Mouse (Mus musculus): Measurements from ENCODE around the gene Rpl36. TPM values are rescaled to one million over a fixed set of nuclear protein-coding genes. Genes with fewer than 3 reads are reported as not detected.

Gene Rpl36
- polyA plus RNA-seq (2012; fragmentation: generic; extraction: Trizol): 4,005 TPM
- long read RNA-seq, experiment 1, transcript Rpl36-201 (4 exons, 383 nt): major isoform, 570 of 611 reads
- long read RNA-seq, experiment 1, partial matches to known transcripts: 34 of 611 reads
- long read RNA-seq, experiment 1, other reads (novel, unspliced or antisense): 7 of 611 reads
- long read RNA-seq, experiment 2, transcript Rpl36-201 (4 exons, 383 nt): major isoform, 243 of 250 reads
- long read RNA-seq, experiment 2, partial matches to known transcripts: 5 of 250 reads
- long read RNA-seq, experiment 2, other reads (novel, unspliced or antisense): 2 of 250 reads

GRCm38 (mm10) chr17:56613236-56613844 lies at the start of gene Rpl36:
TSS of gene Rpl36 (plus strand) at chr17:56613416.
- TF ChIP-seq MYOG (IDR thresholded peaks at IDR 0.05; ENCODE audit: control insufficient read depth, extremely low read depth, insufficient read length) (no peak), CEBPB (IDR thresholded peaks at IDR 0.05; ENCODE audit: low read depth) (no peak), MAX (IDR thresholded peaks at IDR 0.05) (peak; percentile 75), CTCF (IDR thresholded peaks at IDR 0.05; ENCODE audit: control insufficient read depth, insufficient read depth, insufficient read length) (peak; percentile 93), MYOD1 (IDR thresholded peaks at IDR 0.05; ENCODE audit: control insufficient read depth, insufficient read length, low read depth) (no peak), FOSL1 (IDR thresholded peaks at IDR 0.05; ENCODE audit: insufficient read depth, low read length, poor library complexity, severe bottlenecking) (no peak)
- peaks cover 72% of the 10 kb centered on the region for H3K79me2 ChIP-seq (ENCODE audit: control insufficient read depth, insufficient read depth)

GRCm38 (mm10) chr17:56566293-56566692 lies 46.9 kb upstream of the Rpl36 start:
- Histone ChIP-seq H3K27me3 (ENCODE audit: control insufficient read depth, insufficient read depth, insufficient read length) (no peaks in the 10 kb centered on the region), H3K79me3 (ENCODE audit: low read depth) (no peaks in the 10 kb centered on the region), H3K79me2 (ENCODE audit: control insufficient read depth, insufficient read depth) (no peaks in the 10 kb centered on the region), H3ac (ENCODE audit: control insufficient read depth, insufficient read length, low read depth) (no peak overlapping the region), H3K4me3 (ENCODE audit: insufficient read depth, poor library complexity, severe bottlenecking) (no peak overlapping the region), H3K36me3 (ENCODE audit: control insufficient read depth, insufficient read depth) (peaks cover 94% of the 10 kb centered on the region)
- TF ChIP-seq MYOD1 (IDR thresholded peaks at IDR 0.05; ENCODE audit: control insufficient read depth, insufficient read length, low read depth) (no peak), FOSL1 (IDR thresholded peaks at IDR 0.05; ENCODE audit: insufficient read depth, low read length, poor library complexity, severe bottlenecking) (no peak), CTCF (IDR thresholded peaks at IDR 0.05; ENCODE audit: control insufficient read depth, insufficient read depth, insufficient read length) (no peak), USF1 (IDR thresholded peaks at IDR 0.05; ENCODE audit: low read depth) (no peak), MYOG (IDR thresholded peaks at IDR 0.05; ENCODE audit: control insufficient read depth, extremely low read depth, insufficient read length) (no peak), CEBPB (IDR thresholded peaks at IDR 0.05; ENCODE audit: low read depth) (no peak), MAX (IDR thresholded peaks at IDR 0.05) (no peak)

More at GRCm38 (mm10) chr17:56613236-56613844, at the start of gene Rpl36:
- H3K79me3 ChIP-seq (ENCODE audit: low read depth): peaks cover 40% of the 10 kb centered on the region
- H3ac ChIP-seq (ENCODE audit: control insufficient read depth, insufficient read length, low read depth): peak within 1 kb of the TSS; percentile 88
- H3K36me3 ChIP-seq (ENCODE audit: control insufficient read depth, insufficient read depth): peaks cover 44% of the 10 kb centered on the region
- no peaks in the 10 kb centered on the region for H3K27me3 ChIP-seq (ENCODE audit: control insufficient read depth, insufficient read depth, insufficient read length)
- H3K4me3 ChIP-seq (ENCODE audit: insufficient read depth, poor library complexity, severe bottlenecking): peak within 1 kb of the TSS; percentile 71

GRCm38 (mm10) chr17:56566918-56567317 lies 46.3 kb upstream of the Rpl36 start:
- H3K79me3 ChIP-seq (ENCODE audit: low read depth): no peaks in the 10 kb centered on the region
- H3K27me3 ChIP-seq (ENCODE audit: control insufficient read depth, insufficient read depth, insufficient read length): no peaks in the 10 kb centered on the region
- no peak overlapping the region for H3K4me3 ChIP-seq (ENCODE audit: insufficient read depth, poor library complexity, severe bottlenecking)
- H3ac ChIP-seq (ENCODE audit: control insufficient read depth, insufficient read length, low read depth): no peak overlapping the region
- H3K79me2 ChIP-seq (ENCODE audit: control insufficient read depth, insufficient read depth): no peaks in the 10 kb centered on the region
- TF ChIP-seq MYOG (IDR thresholded peaks at IDR 0.05; ENCODE audit: control insufficient read depth, extremely low read depth, insufficient read length) (no peak), FOSL1 (IDR thresholded peaks at IDR 0.05; ENCODE audit: insufficient read depth, low read length, poor library complexity, severe bottlenecking) (no peak), MAX (IDR thresholded peaks at IDR 0.05) (no peak), CEBPB (IDR thresholded peaks at IDR 0.05; ENCODE audit: low read depth) (no peak), MYOD1 (IDR thresholded peaks at IDR 0.05; ENCODE audit: control insufficient read depth, insufficient read length, low read depth) (no peak), USF1 (IDR thresholded peaks at IDR 0.05; ENCODE audit: low read depth) (no peak), CTCF (IDR thresholded peaks at IDR 0.05; ENCODE audit: control insufficient read depth, insufficient read depth, insufficient read length) (no peak)
- peaks cover 94% of the 10 kb centered on the region for H3K36me3 ChIP-seq (ENCODE audit: control insufficient read depth, insufficient read depth)

- H3K79me2 ChIP-seq (ENCODE audit: control insufficient read depth, insufficient read depth): no peaks in the 10 kb centered on the region
- no peak overlapping the region for H3ac ChIP-seq (ENCODE audit: control insufficient read depth, insufficient read length, low read depth)
- no peak overlapping the region for H3K4me3 ChIP-seq (ENCODE audit: insufficient read depth, poor library complexity, severe bottlenecking)
- H3K79me3 ChIP-seq (ENCODE audit: low read depth): no peaks in the 10 kb centered on the region
- H3K27me3 ChIP-seq (ENCODE audit: control insufficient read depth, insufficient read depth, insufficient read length): no peaks in the 10 kb centered on the region
- peaks cover 94% of the 10 kb centered on the region for H3K36me3 ChIP-seq (ENCODE audit: control insufficient read depth, insufficient read depth)
- TF ChIP-seq FOSL1 (IDR thresholded peaks at IDR 0.05; ENCODE audit: insufficient read depth, low read length, poor library complexity, severe bottlenecking): no peak
Measured at GRCm38 (mm10) chr17:56567370-56567769, 45.8 kb upstream of the Rpl36 start.

- no peaks in the 10 kb centered on the region for H3K79me3 ChIP-seq (ENCODE audit: low read depth)
- no peaks in the 10 kb centered on the region for H3K27me3 ChIP-seq (ENCODE audit: control insufficient read depth, insufficient read depth, insufficient read length)
- H3K4me3 ChIP-seq (ENCODE audit: insufficient read depth, poor library complexity, severe bottlenecking): no peak overlapping the region
- no peak overlapping the region for H3ac ChIP-seq (ENCODE audit: control insufficient read depth, insufficient read length, low read depth)
- TF ChIP-seq MAX (IDR thresholded peaks at IDR 0.05) (no peak), MYOD1 (IDR thresholded peaks at IDR 0.05; ENCODE audit: control insufficient read depth, insufficient read length, low read depth) (peak; percentile 4)
- H3K36me3 ChIP-seq (ENCODE audit: control insufficient read depth, insufficient read depth): peaks cover 93% of the 10 kb centered on the region
- no peaks in the 10 kb centered on the region for H3K79me2 ChIP-seq (ENCODE audit: control insufficient read depth, insufficient read depth)
Measured at GRCm38 (mm10) chr17:56570287-56570686, 42.9 kb upstream of the Rpl36 start.

- H3K79me3 ChIP-seq (ENCODE audit: low read depth): no peaks in the 10 kb centered on the region
- no peaks in the 10 kb centered on the region for H3K27me3 ChIP-seq (ENCODE audit: control insufficient read depth, insufficient read depth, insufficient read length)
- H3K36me3 ChIP-seq (ENCODE audit: control insufficient read depth, insufficient read depth): peaks cover 86% of the 10 kb centered on the region
- no peak overlapping the region for H3K4me3 ChIP-seq (ENCODE audit: insufficient read depth, poor library complexity, severe bottlenecking)
- no peak for TF ChIP-seq CEBPB (IDR thresholded peaks at IDR 0.05; ENCODE audit: low read depth)
- H3K79me2 ChIP-seq (ENCODE audit: control insufficient read depth, insufficient read depth): peaks cover 2% of the 10 kb centered on the region
- no peak overlapping the region for H3ac ChIP-seq (ENCODE audit: control insufficient read depth, insufficient read length, low read depth)
Measured at GRCm38 (mm10) chr17:56572154-56572553, 41.1 kb upstream of the Rpl36 start.

Measured in C2C12 (cell line).